Mouse (Mus musculus) urinary bladder, adult 2 months (tissue): Measurements from ENCODE around the gene Rnf181. TPM values are rescaled to one million over a fixed set of nuclear protein-coding genes. Genes with fewer than 3 reads are reported as not detected.

ENCODE experiments used
- DNase-seq: peaks from one replicate; pipeline ENCODE4 v3.0.0; 2022; ENCODE audit warnings: low spot score
- polyA plus RNA-seq: library from polyadenylated mRNA; depleted of rRNA; stranded (reverse); fragments of >200 nt; gene quantifications from 2 replicates; pipeline ENCODE4 v1.2.3, GENCODE M21; 2012; rRNA removed

Gene Rnf181
- 88.8 and 100 TPM in 2 replicates for polyA plus RNA-seq

DNA sequence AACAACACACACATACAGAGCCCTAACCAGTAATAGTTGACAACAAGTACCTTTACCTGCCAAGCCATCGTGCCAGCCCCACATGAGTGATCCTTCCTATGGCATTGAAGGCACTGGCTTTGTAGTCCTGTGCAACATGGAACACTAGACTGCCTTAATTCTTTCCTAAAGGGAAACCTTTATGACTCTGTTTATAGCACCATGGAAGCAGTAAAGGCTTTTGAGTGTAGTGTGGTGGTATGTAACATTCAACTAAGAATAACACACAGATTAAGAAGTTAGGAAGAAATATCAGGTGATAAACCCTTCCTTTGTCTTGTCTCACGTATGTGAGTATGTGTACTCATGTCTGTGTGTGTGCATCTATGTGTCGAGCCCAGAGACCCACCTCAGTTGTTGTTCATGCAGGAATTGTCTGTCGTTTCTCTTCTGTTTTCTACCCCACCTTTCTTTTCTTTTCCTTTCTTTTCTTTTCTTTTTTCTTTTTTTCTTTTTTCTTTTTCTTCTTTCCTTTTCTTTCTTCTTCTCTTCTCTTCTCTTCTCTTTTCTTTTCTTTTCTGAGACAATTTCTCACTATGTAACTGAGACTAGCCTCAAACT is at the start of gene Rnf181:
Rnf181 (minus strand) TSS at position 113 of the 600 bp plus-strand sequence.
- DNase-seq, result no peak

DNA sequence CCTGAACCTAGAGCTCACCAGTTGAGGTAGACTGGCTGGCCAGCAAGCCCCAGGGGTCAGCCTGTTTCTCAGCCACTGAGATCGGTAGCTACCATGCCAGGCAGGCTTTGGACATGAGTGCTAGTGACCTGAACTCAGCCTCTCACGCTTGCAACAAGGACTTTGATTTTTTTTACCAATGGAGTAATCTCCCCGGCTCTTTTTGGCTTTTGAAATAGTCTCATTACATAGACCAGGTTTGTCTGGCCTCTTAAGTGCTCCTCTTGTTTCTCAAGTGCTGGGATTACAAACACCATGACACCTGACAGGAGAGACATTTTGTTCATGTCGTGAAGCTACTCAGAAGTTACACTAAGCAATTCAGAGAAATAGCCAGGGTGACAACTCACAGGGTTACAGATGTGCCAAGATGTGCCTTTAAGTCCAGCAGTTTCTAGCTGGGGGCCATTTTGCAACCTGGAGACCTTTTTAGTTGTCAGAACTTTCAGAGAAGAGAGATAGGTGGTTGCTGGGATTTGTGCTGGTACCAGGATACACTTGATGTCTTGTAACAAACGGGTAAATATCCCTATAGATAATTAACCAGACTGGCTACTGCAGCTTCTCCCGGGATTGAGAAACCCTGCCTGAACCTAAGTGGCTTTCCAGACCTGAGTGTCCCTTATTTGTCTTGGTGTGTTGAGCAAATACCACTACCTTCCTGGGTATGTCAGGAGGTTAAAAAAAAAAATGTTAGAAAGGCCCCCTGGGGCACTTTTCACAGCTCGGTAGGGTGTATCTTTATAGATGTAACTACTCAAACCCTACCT is 49.4 kb upstream of the Rnf181 start:
- DNase-seq, result no peak

DNA sequence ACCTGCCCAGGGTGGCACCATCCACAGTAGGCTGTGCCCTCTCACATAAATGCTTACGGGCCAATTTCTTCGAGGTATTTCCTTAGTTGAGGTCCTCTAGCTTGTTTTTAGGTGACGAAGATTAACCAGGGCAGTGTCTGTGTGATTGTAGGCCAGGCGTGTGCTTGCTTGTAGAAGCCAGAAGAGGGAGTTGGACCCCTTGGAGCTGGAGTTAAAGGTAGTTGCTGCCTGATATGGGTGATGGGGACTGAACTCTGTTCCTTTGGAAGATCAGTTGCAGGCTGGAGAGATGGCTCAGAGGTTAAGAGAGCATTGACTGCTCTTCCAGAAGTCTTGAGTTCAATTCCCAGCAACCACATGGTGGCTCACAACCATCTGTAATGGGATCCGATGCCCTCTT is 48.4 kb upstream of the Rnf181 start:
- DNase-seq, result no peak

DNA sequence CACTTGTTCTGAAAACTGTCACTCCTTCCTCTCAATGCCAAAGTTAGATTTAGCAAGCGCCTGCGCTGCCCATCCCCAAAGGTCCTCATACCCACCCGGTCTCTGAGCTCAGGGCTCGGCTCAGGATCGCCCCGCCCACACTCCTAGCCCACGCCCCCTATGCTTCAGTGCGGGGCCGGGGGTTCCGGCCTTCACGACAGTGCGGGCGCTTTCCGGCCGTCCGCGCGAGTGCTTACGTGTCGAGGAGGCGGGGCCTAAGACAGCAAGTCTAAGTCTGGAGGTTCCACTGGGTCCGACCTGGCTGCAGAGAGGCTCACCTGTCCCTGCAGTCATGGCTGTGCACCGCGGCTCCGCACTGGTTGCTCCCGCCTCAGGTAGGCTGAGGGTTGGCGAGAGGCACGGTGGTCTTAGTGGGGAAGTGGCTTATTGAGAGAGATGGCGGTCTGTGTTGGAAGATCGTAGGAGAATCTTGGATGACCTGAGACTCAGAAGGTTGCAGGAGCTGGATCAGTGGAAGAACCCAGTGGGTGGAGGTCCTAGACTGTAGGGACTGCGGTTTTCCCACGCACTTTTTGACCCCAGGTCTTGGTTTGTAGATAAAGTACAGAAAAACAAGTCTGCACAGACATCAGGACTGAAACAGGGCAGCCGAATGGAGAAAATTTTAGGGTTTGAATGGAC is 47.5 kb upstream of the Rnf181 start, which contains the start of gene Ggcx:
Ggcx (plus strand) TSS at position 233 of the 681 bp plus-strand sequence.
- peak; percentile 78 for DNase-seq

DNA sequence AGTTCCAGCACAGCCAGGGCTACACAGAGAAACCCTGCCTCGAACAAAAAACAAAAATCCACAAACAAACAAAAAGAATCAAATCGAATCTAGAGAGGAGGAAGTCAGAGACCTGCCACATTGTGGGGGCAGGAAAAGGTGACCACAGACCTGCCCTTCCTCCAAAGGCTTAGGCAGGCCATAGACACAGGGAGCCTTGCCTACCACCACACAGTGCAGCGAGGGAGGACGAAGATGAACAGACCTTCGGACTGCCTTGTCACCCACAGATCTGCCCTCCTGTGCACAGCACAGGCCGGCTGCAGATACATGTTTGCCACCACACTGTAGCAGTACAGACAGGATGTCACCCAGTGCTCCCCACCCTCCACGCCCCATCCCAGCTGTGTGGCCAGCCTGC is 43.8 kb upstream of the Rnf181 start:
- no peak for DNase-seq

- DNase-seq, result no peak
Observed at GRCm38 (mm10) chr6:72410003-72410402, 43.2 kb upstream of the Rnf181 start.

DNA sequence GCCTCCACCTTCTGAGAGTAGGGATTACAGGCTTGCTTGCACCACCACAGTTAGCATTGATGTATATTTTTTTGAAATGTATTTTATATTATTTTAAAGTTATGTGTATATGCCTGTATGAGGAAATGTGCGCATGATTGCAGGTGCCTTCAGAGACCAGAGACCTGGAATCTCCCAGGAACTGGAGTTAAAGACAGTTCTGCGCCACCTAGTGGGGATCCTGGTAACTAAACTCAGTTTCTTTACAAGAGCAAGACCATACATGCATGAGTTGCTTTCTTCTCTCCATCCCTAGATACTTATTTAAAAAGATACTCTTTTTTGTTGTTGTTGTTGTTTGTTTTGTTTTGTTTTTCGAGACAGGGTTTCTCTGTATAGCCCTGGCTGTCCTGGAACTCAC is 42.8 kb upstream of the Rnf181 start:
- no peak for DNase-seq

GRCm38 (mm10) chr6:72407119-72407518 is 40.4 kb upstream of the Rnf181 start:
- peak; percentile 61 for DNase-seq

DNA sequence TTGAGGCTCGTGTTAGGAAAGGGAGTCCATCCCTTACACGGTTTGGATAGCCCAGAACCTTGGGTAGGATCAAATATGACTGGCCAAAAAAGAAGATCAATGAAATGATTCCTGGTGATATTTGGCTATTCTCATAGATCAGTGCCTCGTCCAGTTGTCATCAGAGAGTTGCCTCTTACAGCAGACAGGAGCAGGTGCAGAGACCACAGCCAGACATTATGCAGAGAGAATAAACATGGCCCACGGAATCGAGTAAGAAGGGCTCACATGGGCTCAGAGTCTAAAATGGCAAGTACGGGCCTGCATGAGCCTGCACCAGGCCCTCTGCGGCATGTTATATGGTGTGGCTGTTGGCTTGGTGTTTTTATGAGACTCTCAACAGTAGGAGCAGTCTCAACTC is 38.6 kb upstream of the Rnf181 start:
- no peak for DNase-seq

DNA sequence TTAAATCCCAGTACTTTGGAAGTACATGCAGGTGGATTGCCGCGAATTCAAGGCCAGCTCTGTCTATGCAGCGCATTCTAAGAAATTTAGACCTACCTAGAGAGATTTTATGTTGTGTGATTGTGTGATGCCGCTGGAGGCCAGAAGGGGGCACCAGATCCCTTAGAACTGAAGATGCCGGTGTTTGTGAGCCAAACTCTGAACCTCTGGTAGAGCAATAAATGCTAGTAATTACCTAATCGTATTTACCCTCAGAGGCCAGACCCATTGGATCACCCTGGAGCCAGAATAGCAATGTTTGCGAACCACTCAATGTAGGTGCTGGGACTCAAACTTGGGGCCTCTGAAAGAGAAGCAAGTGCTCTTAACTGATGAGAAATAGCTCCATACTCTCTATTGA is 35.1 kb upstream of the Rnf181 start:
- DNase-seq, result peak; percentile 56

GRCm38 (mm10) chr6:72399967-72400366 is 33.2 kb upstream of the Rnf181 start:
- DNase-seq, result no peak

- DNase-seq, result no peak
Observed at GRCm38 (mm10) chr6:72396837-72397251, 30.1 kb upstream of the Rnf181 start.

GRCm38 (mm10) chr6:72392341-72392740 is 25.6 kb upstream of the Rnf181 start:
- DNase-seq, result no peak

- DNase-seq, result no peak
Observed at GRCm38 (mm10) chr6:72390795-72391521, 24.2 kb upstream of the Rnf181 start.

DNA sequence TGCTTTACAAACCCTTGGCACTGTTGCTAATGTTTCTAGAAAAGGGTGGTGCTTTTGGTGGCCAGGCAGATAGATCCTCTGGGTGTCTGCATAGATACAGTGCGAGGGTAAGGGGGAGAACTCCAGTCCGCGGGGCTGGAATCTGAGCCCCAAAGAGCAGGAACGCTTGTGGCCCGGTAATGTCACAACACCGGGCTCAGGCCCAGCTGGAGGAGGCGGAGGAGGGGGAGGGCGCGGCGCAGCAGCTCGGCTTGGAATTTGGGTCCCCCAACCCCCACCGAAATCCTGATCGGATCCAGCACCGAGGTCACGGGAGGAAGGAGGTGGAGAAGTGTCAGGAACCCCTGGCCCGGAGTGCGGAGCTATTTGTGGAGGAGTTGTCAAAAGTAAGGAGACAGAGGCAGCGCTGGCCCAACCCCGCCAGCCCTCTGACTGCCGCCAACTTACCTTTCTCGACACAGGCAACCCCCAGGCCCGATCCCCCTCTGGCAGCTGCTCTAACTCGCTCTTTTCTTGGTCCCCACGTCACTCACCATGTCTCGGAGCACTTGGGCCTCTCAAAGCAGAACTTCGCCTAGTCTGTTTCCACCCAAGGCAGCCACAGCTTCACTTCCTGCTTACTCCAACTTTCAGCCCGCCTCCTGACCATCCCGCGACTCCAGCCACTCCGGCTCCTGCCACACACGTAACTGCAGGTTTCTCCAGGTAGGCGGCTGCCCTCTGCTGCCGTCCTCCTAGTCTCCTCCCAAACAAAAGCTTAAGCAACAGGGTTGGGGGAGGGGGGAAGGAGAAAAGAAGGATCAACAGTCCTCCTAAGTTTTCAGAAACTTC is 23.4 kb upstream of the Rnf181 start, which contains the start of gene Vamp8:
Vamp8 (minus strand) TSS at position 763 of the 831 bp plus-strand sequence.
- DNase-seq, result peak; percentile 76

DNA sequence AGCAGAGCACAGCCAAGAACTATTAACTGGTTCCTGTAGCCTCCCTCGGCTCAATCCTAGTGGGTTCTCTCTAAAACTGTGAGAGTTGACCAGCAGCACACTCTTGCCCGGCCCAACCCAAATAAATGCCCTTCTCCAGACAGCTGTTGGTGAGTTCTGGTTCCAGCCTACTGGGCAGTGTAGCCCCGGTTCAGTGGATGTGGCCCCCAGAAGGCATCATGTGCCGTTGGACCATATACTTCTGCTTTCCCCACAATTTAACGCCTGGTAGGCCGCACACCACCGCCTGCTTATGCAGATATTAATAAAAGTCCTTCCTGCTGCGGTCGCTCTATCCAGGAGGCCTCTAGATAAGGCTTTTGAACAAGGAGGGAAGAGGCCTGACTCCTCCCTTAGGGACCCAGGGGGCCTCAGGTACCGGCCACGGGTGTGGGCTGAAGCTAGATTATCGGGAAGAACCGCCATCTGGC is 22.8 kb upstream of the Rnf181 start:
- DNase-seq, result peak; percentile 45

- DNase-seq, result no peak
Observed at GRCm38 (mm10) chr6:72388791-72389329, 22.1 kb upstream of the Rnf181 start.

GRCm38 (mm10) chr6:72388266-72388665 is 21.5 kb upstream of the Rnf181 start:
- no peak for DNase-seq

- no peak for DNase-seq
Observed at GRCm38 (mm10) chr6:72387816-72388215, 21.1 kb upstream of the Rnf181 start.

GRCm38 (mm10) chr6:72386561-72386960 is 19.8 kb upstream of the Rnf181 start:
- DNase-seq, result no peak

DNA sequence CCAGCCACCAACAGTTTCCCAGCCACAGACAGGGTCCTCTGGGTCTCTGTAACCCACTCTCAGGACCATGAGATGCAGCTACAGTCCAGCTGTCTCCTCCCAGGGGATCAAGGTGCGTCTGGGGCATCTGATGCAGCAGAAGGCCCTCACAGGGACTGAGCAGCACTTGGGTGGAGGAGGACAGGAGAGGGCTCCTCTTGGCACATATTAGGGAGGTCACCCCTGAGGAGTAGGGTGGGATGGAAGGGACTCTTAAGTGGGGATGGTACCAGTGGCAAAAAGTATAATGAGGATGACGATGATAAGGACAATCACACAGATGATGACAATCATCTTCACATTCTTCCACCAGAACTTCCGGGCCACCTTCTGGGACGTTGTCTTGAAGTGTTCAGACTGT is 18.5 kb upstream of the Rnf181 start:
- no peak for DNase-seq
